Mouse (Mus musculus) heart, embryonic 11.5 days (tissue): ENCODE measurements around the gene Prn. TPM values are rescaled to one million over a fixed set of nuclear protein-coding genes. Genes with fewer than 3 reads are reported as not detected.

Experiments
- ATAC-seq: fragments of 200-750 bp; cut with Nextera tagmentation; replicated peaks from 2 replicates; pipeline ENCODE4 v1.8.0; 2017; ENCODE audit warnings: moderate library complexity; ENCODE audit not compliant: insufficient number of reproducible peaks, low FRiP score, low TSS enrichment
- H3K27ac ChIP-seq: fragments of 300-500 bp; sonication (generic); 2 replicates; pipeline ENCODE4 v1.5.1; 2014; ENCODE audit warnings: mild to moderate bottlenecking, low read depth, low read length
- H3K27me3 ChIP-seq: fragments of 300-500 bp; sonication (generic); 2 replicates; pipeline ENCODE4 v1.6.1; 2014; ENCODE audit warnings: mild to moderate bottlenecking, low read length, mixed read lengths; ENCODE audit not compliant: control insufficient read depth, insufficient read depth
- H3K36me3 ChIP-seq: fragments of 300-500 bp; sonication (generic); 2 replicates; pipeline ENCODE4 v1.6.1; 2014; ENCODE audit warnings: mild to moderate bottlenecking, low read length, moderate library complexity, mixed read lengths; ENCODE audit not compliant: control insufficient read depth, insufficient read depth
- H3K4me1 ChIP-seq: fragments of 300-500 bp; sonication (generic); 2 replicates; pipeline ENCODE4 v1.6.1; 2014; ENCODE audit warnings: low read length; ENCODE audit not compliant: control insufficient read depth, insufficient read depth
- H3K4me2 ChIP-seq: fragments of 300-500 bp; sonication (generic); 2 replicates; pipeline ENCODE4 v1.6.1; 2014; ENCODE audit warnings: mild to moderate bottlenecking, moderate library complexity
- H3K4me3 ChIP-seq: fragments of 300-500 bp; sonication (generic); 2 replicates; pipeline ENCODE4 v1.5.1; 2014; ENCODE audit warnings: low read depth, low read length
- H3K9ac ChIP-seq: fragments of 300-500 bp; sonication (generic); 2 replicates; pipeline ENCODE4 v1.6.1; 2014; ENCODE audit warnings: mild to moderate bottlenecking, low read depth, low read length, moderate library complexity
- H3K9me3 ChIP-seq: fragments of 300-500 bp; sonication (generic); replicated peaks from 2 replicates; pipeline ENCODE4 v1.6.1; 2016; ENCODE audit warnings: low read length; ENCODE audit not compliant: control insufficient read depth
- WGBS: fragments of 180-500 bp; shearing (Covaris S2); extraction: QIAGEN DNeasy Blood & Tissue Kit; methylation state at CpG from one replicate; pipeline ENCODE4 v1.1.7; 2014; ENCODE audit not compliant: insufficient replicate concordance; 5-methylcytosine and 5-hydroxymethylcytosine counted together
- polyA plus RNA-seq: library from polyadenylated mRNA; unstranded; fragments of >200 nt; fragmentation: Nextera tagmentation; extraction: Ambion mirVana; gene quantifications from 2 replicates; pipeline ENCODE4 v1.2.1, GENCODE M21; 2014

Prn gene
- polyA plus RNA-seq, 1 experiment from 2014 or later = not detected

DNA sequence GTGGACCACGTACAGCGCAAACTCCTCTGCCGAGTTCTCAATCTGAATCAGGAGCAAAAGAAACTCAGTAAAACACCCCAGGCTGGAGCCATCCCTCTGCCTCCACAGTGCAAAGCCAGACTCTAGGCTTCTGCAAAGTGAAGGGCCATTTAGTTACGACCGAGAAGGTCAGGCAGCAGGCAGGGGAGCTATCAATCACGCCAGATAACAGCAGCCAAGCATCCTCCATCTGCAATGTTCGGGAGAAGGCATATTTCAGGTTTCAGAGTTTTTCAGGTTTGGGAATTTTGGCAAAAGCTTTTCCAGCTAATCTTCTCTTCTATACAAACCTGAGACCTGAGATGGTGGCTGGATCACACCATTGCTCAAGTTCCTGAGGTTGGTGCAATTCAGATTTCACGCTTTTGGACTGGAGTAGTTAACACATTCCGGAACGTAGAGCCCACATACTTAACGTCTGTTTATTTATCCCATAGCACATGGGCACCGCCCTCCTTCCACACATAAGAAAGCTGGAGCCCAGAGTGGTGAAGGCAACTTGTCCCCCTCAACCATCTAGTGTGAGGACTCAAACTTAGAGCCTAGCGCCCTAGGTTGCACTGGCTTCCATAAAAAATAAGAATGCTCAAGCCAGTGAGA, 92.1 kb downstream of the Prn start:
- no peak overlapping the region for H3K4me2 ChIP-seq
- WGBS = 55% methylated on average over 13 of the region's 13 CpGs
- no peak overlapping the region for H3K27ac ChIP-seq
- H3K4me1 ChIP-seq = 0 out of 2 replicates have a peak, but pooled peaks cover 10% of the 10 kb centered on the region
- H3K9me3 ChIP-seq = no peaks in the 10 kb centered on the region
- H3K9ac ChIP-seq = no peak overlapping the region
- no peaks in the 10 kb centered on the region for H3K27me3 ChIP-seq
- no peak for ATAC-seq
- H3K36me3 ChIP-seq = no peaks in the 10 kb centered on the region
- no peak overlapping the region for H3K4me3 ChIP-seq

- Histone ChIP-seq H3K4me1 (0 out of 2 replicates have a peak, but pooled peaks cover 10% of the 10 kb centered on the region), H3K4me2 (no peak overlapping the region), H3K9ac (no peak overlapping the region), H3K9me3 (no peaks in the 10 kb centered on the region), H3K36me3 (no peaks in the 10 kb centered on the region), H3K27ac (no peak overlapping the region), H3K4me3 (no peak overlapping the region), H3K27me3 (no peaks in the 10 kb centered on the region)
- WGBS = 71% methylated on average over 5 of the region's 5 CpGs
- no peak for ATAC-seq
Measured at GRCm38 (mm10) chr2:132003916-132004315, 94.2 kb downstream of the Prn start.

DNA sequence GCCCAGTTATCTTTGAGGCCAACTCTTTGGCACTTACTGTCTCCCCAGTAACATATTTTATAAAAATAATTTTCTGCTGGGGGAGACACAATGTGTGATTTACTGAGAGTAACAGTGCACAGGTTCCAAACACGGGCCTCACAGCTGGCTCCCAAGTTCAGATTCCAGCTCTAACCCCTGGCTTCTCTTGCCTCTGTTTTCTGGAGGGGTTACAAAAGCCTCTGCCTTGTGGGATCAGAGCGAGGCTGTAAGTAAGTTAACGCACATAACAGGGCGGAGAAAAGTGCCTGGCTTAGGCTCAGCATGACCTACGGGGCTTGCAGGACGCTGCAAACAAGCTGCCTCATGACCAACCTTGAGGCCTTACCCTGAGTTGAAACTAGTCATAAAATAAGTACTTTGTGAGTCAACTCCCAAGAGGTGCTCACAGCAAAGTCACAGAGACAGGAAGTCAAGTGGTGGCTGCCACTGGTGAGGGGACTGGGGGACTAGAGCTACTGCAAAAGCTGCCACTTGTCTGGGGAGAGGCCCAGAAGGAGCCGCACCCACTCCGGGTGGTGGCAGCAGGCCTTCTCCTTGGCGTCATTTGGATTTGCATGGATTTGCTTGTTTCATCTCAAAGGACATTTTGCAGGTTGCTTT, 94.9 kb downstream of the Prn start:
- Histone ChIP-seq H3K4me2 (no peak overlapping the region), H3K36me3 (no peaks in the 10 kb centered on the region), H3K4me1 (0 out of 2 replicates have a peak, but pooled peaks cover 10% of the 10 kb centered on the region), H3K9me3 (no peaks in the 10 kb centered on the region), H3K27me3 (no peaks in the 10 kb centered on the region), H3K4me3 (no peak overlapping the region), H3K27ac (no peak overlapping the region), H3K9ac (no peak overlapping the region)
- WGBS = 75% methylated on average over 9 of the region's 9 CpGs
- no peak for ATAC-seq

DNA sequence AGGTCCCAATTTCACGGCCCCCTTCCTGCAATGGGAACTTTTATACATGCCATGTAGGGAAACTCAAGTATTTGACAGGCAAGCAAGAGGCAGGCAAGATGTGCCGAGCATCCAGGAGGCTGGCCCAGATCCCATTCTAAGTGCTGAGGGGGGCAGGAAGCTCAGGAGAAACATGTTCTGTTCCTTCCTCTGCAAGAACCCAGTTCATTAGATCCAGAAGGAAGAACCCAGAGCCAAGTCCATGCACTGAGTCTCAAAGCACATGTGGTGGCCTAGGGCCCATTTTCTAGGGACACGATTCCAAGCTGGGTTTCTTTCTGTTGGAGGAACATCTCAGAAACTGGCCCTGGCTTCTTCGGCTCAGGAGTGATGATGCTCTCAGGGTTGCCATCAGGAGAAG, 95.7 kb downstream of the Prn start:
- H3K4me3 ChIP-seq = no peak overlapping the region
- 0 out of 2 replicates have a peak, but pooled peaks cover 10% of the 10 kb centered on the region for H3K4me1 ChIP-seq
- H3K9me3 ChIP-seq = no peaks in the 10 kb centered on the region
- no peaks in the 10 kb centered on the region for H3K27me3 ChIP-seq
- WGBS = 85% methylated on average over 4 of the region's 4 CpGs
- H3K36me3 ChIP-seq = no peaks in the 10 kb centered on the region
- H3K4me2 ChIP-seq = no peak overlapping the region
- ATAC-seq = no peak
- H3K9ac ChIP-seq = no peak overlapping the region
- H3K27ac ChIP-seq = no peak overlapping the region

Other genes starting within 250 kb of the Prn start
- not detected in 2 replicates for gene Erv3, start 50.2 kb upstream of the Prn start, polyA plus RNA-seq
- gene Prnp, start within 50 bp of the Prn start, polyA plus RNA-seq = 47.0 and 53.2 TPM in 2 replicates
- gene Prnd, start 40.9 kb downstream of the Prn start, polyA plus RNA-seq = 3.2 and 4.0 TPM in 2 replicates
- 3.1 and 3.9 TPM in 2 replicates for gene Rassf2, start 120.3 kb downstream of the Prn start, polyA plus RNA-seq
- 8.7 and 10.2 TPM in 2 replicates for gene Slc23a2, start 235.2 kb downstream of the Prn start, polyA plus RNA-seq